9 mouse cellular contexts compared by ENCODE assay signal in the genomic region with DNA sequence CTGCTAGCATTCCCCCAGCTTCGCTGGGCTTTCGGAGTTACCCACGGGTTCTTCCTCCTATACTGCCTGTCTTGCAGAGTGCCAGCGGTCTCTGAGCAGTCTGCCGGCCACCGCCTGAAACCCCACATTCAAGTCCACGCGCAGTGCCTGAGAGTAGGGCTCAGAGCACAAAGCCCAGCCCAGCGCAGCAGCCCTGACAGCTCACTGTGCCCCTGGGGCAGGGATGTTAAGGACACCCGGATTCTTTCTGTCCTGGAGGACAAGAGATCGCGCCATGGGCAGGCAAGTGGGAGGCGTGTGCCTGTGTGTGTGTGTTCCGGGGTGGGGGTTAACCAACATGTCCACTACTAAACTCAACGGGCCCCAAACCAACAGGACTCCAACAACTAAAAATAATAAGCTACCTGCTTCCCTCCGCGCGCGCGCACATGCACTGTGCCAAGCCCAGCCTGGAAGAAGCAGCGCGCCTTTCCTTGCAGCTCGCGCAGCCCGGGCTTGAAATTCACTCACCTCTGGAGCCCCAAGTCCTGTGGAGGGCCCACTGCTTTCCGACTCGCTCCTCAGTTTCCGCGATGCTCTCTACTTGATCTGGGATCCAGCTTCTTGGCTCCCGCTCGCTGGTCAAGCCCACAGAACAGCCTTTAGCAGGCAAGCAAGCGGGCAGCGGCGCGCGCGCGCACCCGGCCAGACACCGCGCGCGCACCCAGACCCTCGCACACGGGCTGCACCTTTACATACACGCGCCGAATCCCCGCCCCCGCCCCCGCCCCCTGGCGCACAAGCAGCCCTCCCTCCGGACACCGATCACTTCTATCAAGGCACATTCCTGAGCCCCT. TPM values are rescaled to one million over a fixed set of nuclear protein-coding genes. Genes with fewer than 3 reads are reported as not detected.
DNase-seq lines count a peak whose midpoint lies in the region; ATAC-seq lines count a peak whose summit lies in the region.
"Had no signal": no experiment of that assay in that cellular context is flagged by ENCODE, and none has a peak within 500 bp of the region (broad histone marks: within the 10 kb centered on the region; RNA-seq: fewer than 3 reads in every experiment).

A gene (minus strand): TSS at position 707 of the 836 bp plus-strand sequence.

- H3K36me3 ChIP-seq in kidney, embryonic 15.5 days, result no peaks in the 10 kb centered on the region
- H3K36me3 ChIP-seq in embryonic facial prominence, embryonic 13.5 days, result no peaks in the 10 kb centered on the region
- no peaks in the 10 kb centered on the region for H3K36me3 ChIP-seq in hindbrain, embryonic 11.5 days (ENCODE audit: control insufficient read depth, insufficient read depth, low read length)
- H3K36me3 ChIP-seq in limb, embryonic 11.5 days (ENCODE audit: control insufficient read depth, insufficient read depth, low read length), result no peaks in the 10 kb centered on the region

- peak within 1 kb of the TSS; percentile 48 for H3K4me3 ChIP-seq in kidney, embryonic 15.5 days (replicated peaks)
- peak within 1 kb of the TSS; percentile 50 for H3K4me3 ChIP-seq in embryonic facial prominence, embryonic 13.5 days
- peak within 1 kb of the TSS; percentile 44 for H3K4me3 ChIP-seq in hindbrain, embryonic 11.5 days (ENCODE audit: low read depth, low read length)
- H3K4me3 ChIP-seq in limb, embryonic 11.5 days (ENCODE audit: low read depth, low read length), result peak within 1 kb of the TSS; percentile 37

- no peak for DNase-seq in kidney, postnatal 25 days
- DNase-seq in hindbrain, embryonic 11.5 days (ENCODE audit: low spot score), result peak; percentile 58
- DNase-seq in limb, embryonic 11.5 days (ENCODE audit: low spot score), result peak; percentile 49
- DNase-seq in right cerebral cortex, adult 18-20 months, result peak; percentile 21
- DNase-seq in ovary, postnatal 36 days (ENCODE audit: low spot score), result no peak
- DNase-seq in adrenal gland, adult 2 months, result no peak

- H3K9me3 ChIP-seq in kidney, embryonic 15.5 days (replicated peaks), result no peaks in the 10 kb centered on the region
- H3K9me3 ChIP-seq in embryonic facial prominence, embryonic 13.5 days, result no peaks in the 10 kb centered on the region
- H3K9me3 ChIP-seq in hindbrain, embryonic 11.5 days (ENCODE audit: control insufficient read depth, low read length), result no peaks in the 10 kb centered on the region
- no peaks in the 10 kb centered on the region for H3K9me3 ChIP-seq in limb, embryonic 11.5 days (ENCODE audit: control insufficient read depth, low read length)

- no peaks in the 10 kb centered on the region for H3K4me1 ChIP-seq in kidney, embryonic 15.5 days
- no peaks in the 10 kb centered on the region for H3K4me1 ChIP-seq in embryonic facial prominence, embryonic 13.5 days
- H3K4me1 ChIP-seq in hindbrain, embryonic 11.5 days (replicated peaks; ENCODE audit: control insufficient read depth, insufficient read depth, low read length), result no peaks in the 10 kb centered on the region
- no peaks in the 10 kb centered on the region for H3K4me1 ChIP-seq in limb, embryonic 11.5 days (ENCODE audit: control insufficient read depth, insufficient read depth, low read length)

- H3K9ac ChIP-seq in kidney, embryonic 15.5 days, result peak within 1 kb of the TSS; percentile 23; the same call in 1 of the 2 replicates
- 0 out of 2 replicates have a peak within 1 kb of the TSS, but pooled peaks have one; percentile 53 for H3K9ac ChIP-seq in embryonic facial prominence, embryonic 13.5 days
- peak within 1 kb of the TSS; percentile 52; the same call in 1 of the 2 replicates for H3K9ac ChIP-seq in hindbrain, embryonic 11.5 days (ENCODE audit: low read depth, low read length)
- peak within 1 kb of the TSS; percentile 23; the same call in 1 of the 2 replicates for H3K9ac ChIP-seq in limb, embryonic 11.5 days (ENCODE audit: low read length)

- H3K27ac ChIP-seq in kidney, embryonic 15.5 days, result no peak within 1 kb of the TSS
- no peak within 1 kb of the TSS for H3K27ac ChIP-seq in embryonic facial prominence, embryonic 13.5 days
- H3K27ac ChIP-seq in hindbrain, embryonic 11.5 days (ENCODE audit: low read depth, low read length), result no peak within 1 kb of the TSS
- H3K27ac ChIP-seq in limb, embryonic 11.5 days (replicated peaks; ENCODE audit: low read depth, low read length), result no peak within 1 kb of the TSS

- peaks cover 6% of the 10 kb centered on the region; the same call in 1 of the 2 replicates for H3K27me3 ChIP-seq in kidney, embryonic 15.5 days
- peaks cover 9% of the 10 kb centered on the region; the same call in 1 of the 2 replicates for H3K27me3 ChIP-seq in embryonic facial prominence, embryonic 13.5 days
- H3K27me3 ChIP-seq in hindbrain, embryonic 11.5 days (ENCODE audit: control insufficient read depth, insufficient read depth, low read length), result no peaks in the 10 kb centered on the region
- 0 out of 2 replicates have a peak, but pooled peaks cover 3% of the 10 kb centered on the region for H3K27me3 ChIP-seq in limb, embryonic 11.5 days (ENCODE audit: control insufficient read depth, insufficient read depth, low read length)

- H3K4me2 ChIP-seq in kidney, embryonic 15.5 days, result peak within 1 kb of the TSS; percentile 69
- peak within 1 kb of the TSS; percentile 74 for H3K4me2 ChIP-seq in embryonic facial prominence, embryonic 13.5 days
- peak within 1 kb of the TSS; percentile 64 for H3K4me2 ChIP-seq in hindbrain, embryonic 11.5 days (replicated peaks; ENCODE audit: low read depth, low read length)
- H3K4me2 ChIP-seq in limb, embryonic 11.5 days (ENCODE audit: low read depth, severe bottlenecking), result peak within 1 kb of the TSS; percentile 68

- peak; percentile 75 for ATAC-seq in kidney, embryonic 15.5 days (replicated peaks; ENCODE audit: low FRiP score)
- 0 out of 2 replicates have a peak, but pooled peaks have one; percentile 26 for ATAC-seq in embryonic facial prominence, embryonic 13.5 days (ENCODE audit: insufficient number of reproducible peaks, insufficient read depth, low FRiP score, low TSS enrichment, low read depth)
- peak; percentile 83 for ATAC-seq in hindbrain, embryonic 11.5 days (ENCODE audit: low FRiP score)
- ATAC-seq in limb, embryonic 11.5 days (ENCODE audit: insufficient number of reproducible peaks, low FRiP score, low TSS enrichment, low read depth), result peak; percentile 39; the same call in 1 of the 2 replicates

- 16% methylated on average over 51 of the region's 54 CpGs for WGBS in kidney, embryonic 15.5 days
- WGBS in embryonic facial prominence, embryonic 13.5 days, result 11% methylated on average over 52 of the region's 54 CpGs
- 13% methylated on average over 51 of the region's 54 CpGs for WGBS in hindbrain, embryonic 11.5 days
- WGBS in limb, embryonic 11.5 days, result 8% methylated on average over 44 of the region's 54 CpGs

RNA-seq across cellular contexts. Expression of the gene that starts here (rescaled TPM):
- polyA plus RNA-seq in kidney, embryonic 15.5 days (2015; fragmentation: Nextera tagmentation; extraction: Ambion mirVana), result 1.3 and 1.6 TPM in 2 replicates
- 2.2 and 3.3 TPM in 2 replicates for polyA plus RNA-seq in embryonic facial prominence, embryonic 13.5 days (2015; fragmentation: Nextera tagmentation; extraction: Ambion mirVana)
- 2.6 and 3.7 TPM in 2 replicates for polyA plus RNA-seq in hindbrain, embryonic 11.5 days (2014; fragmentation: Nextera tagmentation; extraction: Ambion mirVana)
- 0.70 and 1.1 TPM in 2 replicates for polyA plus RNA-seq in limb, embryonic 11.5 days (2014; fragmentation: Nextera tagmentation; extraction: Ambion mirVana)
- under 1 TPM in 1 of 2 experiments, not detected in 1; 0.14 TPM for total RNA-seq in adrenal gland, adult 2 months (2021)
- polyA plus RNA-seq in adrenal gland, adult 2 months (2012; rRNA removed), result not detected in 2 replicates
- total RNA-seq: hematopoietic stem cell, adult 5-6 weeks had no signal

Comparison
In these comparisons a context has a peak if more than half of its experiments do, and no peak if none do; other contexts are left out.
1. ATAC-seq: peak in every context shown above with its lines; median percentile 83 in hindbrain, embryonic 11.5 days; 75 in kidney, embryonic 15.5 days; 39 in limb, embryonic 11.5 days; 26 in embryonic facial prominence, embryonic 13.5 days.
2. DNase-seq: peak in hindbrain, embryonic 11.5 days (single experiment), limb, embryonic 11.5 days (single experiment) and right cerebral cortex, adult 18-20 months (single experiment); none in kidney, postnatal 25 days (0 of 2), ovary, postnatal 36 days (single experiment) and adrenal gland, adult 2 months (single experiment).
3. Peak in every context shown above with its lines, with median percentiles within 50 percentile points of each other: H3K4me2 ChIP-seq, H3K4me3 ChIP-seq and H3K9ac ChIP-seq.